Comparison of ENCODE assay signal across 9 mouse cellular contexts in the genomic region with DNA sequence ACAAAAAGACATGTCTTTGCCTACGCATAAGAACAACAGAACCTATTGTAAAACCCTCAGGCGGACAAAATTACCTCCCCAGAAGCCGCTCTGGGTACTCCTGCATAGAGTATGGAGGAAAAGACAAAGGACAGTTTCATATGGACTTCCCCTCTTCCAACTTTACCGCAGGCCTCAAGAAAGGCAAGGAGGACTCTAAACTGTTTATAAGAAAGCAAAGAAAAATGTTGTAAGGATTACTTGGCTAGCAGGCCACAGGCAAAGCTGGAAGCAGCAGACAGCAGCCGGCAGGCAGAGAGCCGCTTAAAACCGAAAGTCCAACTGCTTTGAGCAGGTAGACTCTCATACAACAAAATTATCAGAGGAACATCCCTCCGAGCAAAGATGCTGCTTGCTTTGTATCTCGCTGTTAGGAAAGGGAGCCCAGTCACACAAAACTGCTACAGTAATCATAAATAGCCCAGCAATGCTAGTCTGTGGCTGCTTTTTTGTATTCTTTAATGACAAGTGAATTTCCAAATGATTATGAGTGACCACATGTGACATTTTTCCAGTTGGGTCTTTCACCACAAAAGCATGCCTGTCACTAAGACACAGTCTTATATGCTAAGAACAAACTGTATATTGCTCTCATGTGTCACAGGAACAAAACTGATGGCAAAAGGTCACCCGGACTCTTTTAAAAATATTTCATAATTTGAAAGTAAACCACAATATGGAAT. TPM values are rescaled to one million over a fixed set of nuclear protein-coding genes. Genes with fewer than 3 reads are reported as not detected.
DNase-seq lines count a peak whose midpoint lies in the region; ATAC-seq lines count a peak whose summit lies in the region.
"Had no signal": no experiment of that assay in that cellular context is flagged by ENCODE, and none has a peak within 500 bp of the region (broad histone marks: within the 10 kb centered on the region; RNA-seq: fewer than 3 reads in every experiment).

No protein-coding gene starts in this region.

- H3K4me1 ChIP-seq in lung, embryonic 15.5 days = peaks cover 27% of the 10 kb centered on the region

- no peaks in the 10 kb centered on the region for H3K27me3 ChIP-seq in lung, embryonic 15.5 days

- H3K4me2 ChIP-seq in lung, embryonic 15.5 days = no peak overlapping the region

- H3K4me3 ChIP-seq in lung, embryonic 15.5 days = no peak overlapping the region

- peak; percentile 18; the same call in 1 of the 2 replicates for ATAC-seq in granulocyte monocyte progenitor cell, adult 5-6 weeks (replicated peaks; ENCODE audit: poor library complexity, severe bottlenecking)
- ATAC-seq in lung, embryonic 15.5 days (ENCODE audit: borderline replicate concordance, extremely low read depth, low FRiP score, low TSS enrichment) = no peak

- H3K27ac ChIP-seq in lung, embryonic 15.5 days = peak overlapping the region; percentile 41

- no peak overlapping the region for H3K9ac ChIP-seq in lung, embryonic 15.5 days

- WGBS in lung, embryonic 15.5 days = 63% methylated on average over 10 of the region's 10 CpGs

- H3K36me3 ChIP-seq in lung, embryonic 15.5 days = no peaks in the 10 kb centered on the region

- DNase-seq in embryo, embryonic 9.5 days (ENCODE audit: extremely low spot score) = peak; percentile 40
- DNase-seq in embryo, embryonic 10 days (ENCODE audit: low spot score) = no peak
- peak; percentile 36 for DNase-seq in 3134 (ENCODE audit: extremely low read depth, insufficient read length, low spot score)
- no peak for DNase-seq in adrenal gland, adult 8-10 months
- DNase-seq in cerebellum, adult 11 months = no peak
- DNase-seq in adrenal gland, adult 2 months = no peak
- DNase-seq: cerebellum, adult 18-20 months had no signal

- no peaks in the 10 kb centered on the region for H3K9me3 ChIP-seq in lung, embryonic 15.5 days

RNA-seq across cellular contexts. Expression of a gene that starts 57.7 kb away (rescaled TPM):
- 15.0 and 15.5 TPM in 2 replicates for total RNA-seq in granulocyte monocyte progenitor cell, adult 5-6 weeks (2014; fragmentation: Nextera tagmentation)
- 3.3 and 5.3 TPM in 2 replicates for total RNA-seq in granulocyte monocyte progenitor cell, adult 5-6 weeks (2017)
- polyA plus RNA-seq in lung, embryonic 15.5 days (2015; fragmentation: Nextera tagmentation; extraction: Ambion mirVana) = 12.7 and 12.9 TPM in 2 replicates
- 10 to 100 TPM in 3 of 4 experiments, 1 to 10 TPM in 1; 9.5 to 16.5 (median 13.2) TPM for total RNA-seq in adrenal gland, adult 8-10 months (2022)
- 10 to 100 TPM; 12.7 to 13.1 TPM for total RNA-seq in adrenal gland, adult 2 months (2021)
- polyA plus RNA-seq in adrenal gland, adult 2 months (2012; rRNA removed) = 31.1 and 32.5 TPM in 2 replicates

Comparison
In these comparisons a context has a peak if more than half of its experiments do, and no peak if none do; other contexts are left out.
1. DNase-seq: peak in embryo, embryonic 9.5 days (single experiment) and 3134 (single experiment); none in embryo, embryonic 10 days (single experiment), adrenal gland, adult 8-10 months (single experiment), cerebellum, adult 11 months (single experiment) and adrenal gland, adult 2 months (single experiment).